Mouse (Mus musculus) heart, embryonic 12.5 days (tissue): Measurements from ENCODE around the gene Nrp1. TPM values are rescaled to one million over a fixed set of nuclear protein-coding genes. Genes with fewer than 3 reads are reported as not detected.
A peak's percentile ranks its signal among the peaks of the same experiment; 100 is the strongest.

ENCODE experiments used
- ATAC-seq: fragments of 200-750 bp; cut with Nextera tagmentation; 2 replicates; pipeline ENCODE4 v1.8.0; 2017; ENCODE audit warnings: moderate TSS enrichment, moderate library complexity; ENCODE audit not compliant: insufficient number of reproducible peaks, low FRiP score
- H3K27ac ChIP-seq: fragments of 300-500 bp; sonication (generic); 2 replicates; pipeline ENCODE4 v1.5.1; 2016; ENCODE audit warnings: mild to moderate bottlenecking, moderate library complexity; ENCODE audit not compliant: poor library complexity, severe bottlenecking
- H3K27me3 ChIP-seq: fragments of 300-500 bp; sonication (generic); replicated peaks from 2 replicates; pipeline ENCODE4 v1.6.1; 2016; ENCODE audit warnings: mild to moderate bottlenecking, moderate library complexity
- H3K36me3 ChIP-seq: fragments of 300-500 bp; sonication (generic); 2 replicates; pipeline ENCODE4 v1.6.1; 2016; ENCODE audit warnings: mild to moderate bottlenecking, moderate library complexity
- H3K4me1 ChIP-seq: fragments of 300-500 bp; sonication (generic); replicated peaks from 2 replicates; pipeline ENCODE4 v1.6.1; 2016; ENCODE audit warnings: mild to moderate bottlenecking
- H3K4me2 ChIP-seq: fragments of 300-500 bp; sonication (generic); 2 replicates; pipeline ENCODE4 v1.6.1; 2016; ENCODE audit warnings: mild to moderate bottlenecking, moderate library complexity
- H3K4me3 ChIP-seq: fragments of 300-500 bp; sonication (generic); 2 replicates; pipeline ENCODE4 v1.5.1; 2016; ENCODE audit warnings: mild to moderate bottlenecking
- H3K9ac ChIP-seq: fragments of 300-500 bp; sonication (generic); 2 replicates; pipeline ENCODE4 v1.6.1; 2016; ENCODE audit warnings: mild to moderate bottlenecking, moderate library complexity
- H3K9me3 ChIP-seq: fragments of 300-500 bp; sonication (generic); replicated peaks from 2 replicates; pipeline ENCODE4 v1.6.1; 2016; ENCODE audit warnings: mild to moderate bottlenecking, moderate library complexity
- WGBS: fragments of 180-500 bp; shearing (Covaris S2); methylation state at CpG from one replicate; pipeline ENCODE4 v1.1.7; 2016; 5-methylcytosine and 5-hydroxymethylcytosine counted together
- polyA plus RNA-seq: library from polyadenylated mRNA; unstranded; fragments of >200 nt; fragmentation: Nextera tagmentation; extraction: Ambion mirVana; gene quantifications from 2 replicates; pipeline ENCODE4 v1.2.1, GENCODE M21; 2016

Gene Nrp1
- 135 and 138 TPM in 2 replicates for polyA plus RNA-seq

- H3K9me3 ChIP-seq = no peaks in the 10 kb centered on the region
- H3K27me3 ChIP-seq = no peaks in the 10 kb centered on the region
- H3K4me2 ChIP-seq = peak within 1 kb of the TSS; percentile 83
- peak within 1 kb of the TSS; percentile 83 for H3K4me3 ChIP-seq
- H3K4me1 ChIP-seq = peaks cover 24% of the 10 kb centered on the region
- under 1% methylated on average over 21 of the region's 21 CpGs for WGBS
- ATAC-seq = peak; percentile 10; the same call in 1 of the 2 replicates
- peak within 1 kb of the TSS; percentile 97 for H3K27ac ChIP-seq
- peak within 1 kb of the TSS; percentile 94 for H3K9ac ChIP-seq
- no peaks in the 10 kb centered on the region; the same call in 1 of the 2 replicates for H3K36me3 ChIP-seq
Measured at GRCm38 (mm10) chr8:128358406-128358755, at the start of gene Nrp1. Gene Nrp1 (plus strand): TSS chr8:128358604.

- H3K9ac ChIP-seq = no peak overlapping the region
- H3K27ac ChIP-seq = no peak overlapping the region
- H3K4me1 ChIP-seq = no peaks in the 10 kb centered on the region
- 76% methylated on average over 2 of the region's 2 CpGs for WGBS
- H3K9me3 ChIP-seq = no peaks in the 10 kb centered on the region
- no peak for ATAC-seq
- H3K36me3 ChIP-seq = no peaks in the 10 kb centered on the region
- H3K27me3 ChIP-seq = no peaks in the 10 kb centered on the region
- no peak overlapping the region for H3K4me3 ChIP-seq
- H3K4me2 ChIP-seq = no peak overlapping the region
Measured at GRCm38 (mm10) chr8:128320797-128321196, 37.6 kb upstream of the Nrp1 start.

DNA sequence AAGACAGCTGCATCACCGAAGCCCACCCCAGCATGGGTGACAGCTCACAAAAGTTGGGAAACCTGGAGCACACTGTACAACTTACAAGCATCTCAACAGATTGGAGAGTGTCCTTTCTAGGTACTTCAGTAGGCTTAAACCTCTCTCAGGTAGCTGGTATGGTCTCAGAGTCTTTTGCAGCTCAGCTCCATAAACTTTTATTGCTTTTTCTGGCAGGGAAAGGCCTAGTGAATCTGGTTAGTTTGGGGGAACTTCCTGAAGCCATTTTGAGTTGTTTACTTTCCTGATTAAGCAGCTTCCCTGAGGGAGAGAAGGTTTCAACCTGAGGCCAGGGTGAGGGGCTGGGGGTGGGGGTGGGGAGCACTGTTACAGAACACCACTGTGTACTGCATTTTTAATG lies 31.1 kb upstream of the Nrp1 start:
- H3K4me1 ChIP-seq = peaks cover 9% of the 10 kb centered on the region; the same call in 1 of the 2 replicates
- no peak overlapping the region for H3K4me3 ChIP-seq
- no peaks in the 10 kb centered on the region for H3K9me3 ChIP-seq
- H3K4me2 ChIP-seq = no peak overlapping the region
- H3K27ac ChIP-seq = no peak overlapping the region
- 76% methylated on average over 1 of the region's 1 CpGs for WGBS
- H3K36me3 ChIP-seq = no peaks in the 10 kb centered on the region
- no peak overlapping the region for H3K9ac ChIP-seq
- H3K27me3 ChIP-seq = no peaks in the 10 kb centered on the region
- no peak for ATAC-seq

- no peak overlapping the region for H3K4me2 ChIP-seq
- no peak overlapping the region for H3K9ac ChIP-seq
- H3K36me3 ChIP-seq = no peaks in the 10 kb centered on the region
- H3K4me3 ChIP-seq = no peak overlapping the region
- no peak overlapping the region for H3K27ac ChIP-seq
- H3K27me3 ChIP-seq = no peaks in the 10 kb centered on the region
- peaks cover 9% of the 10 kb centered on the region; the same call in 1 of the 2 replicates for H3K4me1 ChIP-seq
- WGBS = 23% methylated on average over 2 of the region's 2 CpGs
- no peak for ATAC-seq
- H3K9me3 ChIP-seq = no peaks in the 10 kb centered on the region
Measured at GRCm38 (mm10) chr8:128327922-128328321, 30.5 kb upstream of the Nrp1 start.

- 89% methylated on average over 3 of the region's 3 CpGs for WGBS
- H3K27ac ChIP-seq = no peak overlapping the region
Measured at GRCm38 (mm10) chr8:128329502-128329901, 28.9 kb upstream of the Nrp1 start.

GRCm38 (mm10) chr8:128335976-128336375 lies 22.4 kb upstream of the Nrp1 start:
- no peak overlapping the region for H3K9ac ChIP-seq
- no peak for ATAC-seq
- no peaks in the 10 kb centered on the region for H3K36me3 ChIP-seq
- no peaks in the 10 kb centered on the region for H3K9me3 ChIP-seq
- peaks cover 10% of the 10 kb centered on the region for H3K4me1 ChIP-seq
- no peak overlapping the region for H3K4me3 ChIP-seq
- H3K27ac ChIP-seq = no peak overlapping the region
- 78% methylated on average over 3 of the region's 3 CpGs for WGBS
- no peaks in the 10 kb centered on the region for H3K27me3 ChIP-seq
- no peak overlapping the region for H3K4me2 ChIP-seq

More at GRCm38 (mm10) chr8:128329502-128329901, 28.9 kb upstream of the Nrp1 start:
- H3K4me2 ChIP-seq = no peak overlapping the region
- H3K4me3 ChIP-seq = no peak overlapping the region
- H3K9me3 ChIP-seq = no peaks in the 10 kb centered on the region
- no peak overlapping the region for H3K9ac ChIP-seq
- peaks cover 9% of the 10 kb centered on the region; the same call in 1 of the 2 replicates for H3K4me1 ChIP-seq
- no peak for ATAC-seq
- no peaks in the 10 kb centered on the region for H3K27me3 ChIP-seq
- H3K36me3 ChIP-seq = no peaks in the 10 kb centered on the region

GRCm38 (mm10) chr8:128338951-128339350 lies 19.5 kb upstream of the Nrp1 start:
- H3K4me1 ChIP-seq = peaks cover 10% of the 10 kb centered on the region
- H3K27me3 ChIP-seq = no peaks in the 10 kb centered on the region
- no peak overlapping the region for H3K4me2 ChIP-seq
- peak overlapping the region; percentile 57; the same call in 1 of the 2 replicates for H3K27ac ChIP-seq
- ATAC-seq = no peak
- H3K9ac ChIP-seq = no peak overlapping the region
- H3K9me3 ChIP-seq = no peaks in the 10 kb centered on the region
- H3K4me3 ChIP-seq = no peak overlapping the region
- H3K36me3 ChIP-seq = no peaks in the 10 kb centered on the region

- 38% methylated on average over 3 of the region's 3 CpGs for WGBS
- Histone ChIP-seq H3K27me3 (no peaks in the 10 kb centered on the region), H3K4me1 (peaks cover 10% of the 10 kb centered on the region), H3K4me2 (no peak overlapping the region), H3K27ac (peak overlapping the region; percentile 57), H3K9ac (no peak overlapping the region), H3K36me3 (no peaks in the 10 kb centered on the region), H3K4me3 (no peak overlapping the region), H3K9me3 (no peaks in the 10 kb centered on the region)
- ATAC-seq = no peak
Measured at GRCm38 (mm10) chr8:128339521-128339920, 18.9 kb upstream of the Nrp1 start.

GRCm38 (mm10) chr8:128350405-128350804 lies 8.0 kb upstream of the Nrp1 start:
- Histone ChIP-seq H3K36me3 (no peaks in the 10 kb centered on the region), H3K27ac (no peak overlapping the region), H3K4me3 (no peak overlapping the region), H3K4me1 (0 out of 2 replicates have a peak, but pooled peaks cover 3% of the 10 kb centered on the region), H3K27me3 (no peaks in the 10 kb centered on the region), H3K4me2 (no peak overlapping the region), H3K9me3 (no peaks in the 10 kb centered on the region), H3K9ac (no peak overlapping the region)
- no peak for ATAC-seq

- H3K4me2 ChIP-seq = no peak overlapping the region
- no peak for ATAC-seq
- no peak overlapping the region for H3K9ac ChIP-seq
- no peaks in the 10 kb centered on the region for H3K36me3 ChIP-seq
- no peaks in the 10 kb centered on the region for H3K9me3 ChIP-seq
- no peak overlapping the region for H3K27ac ChIP-seq
- H3K27me3 ChIP-seq = no peaks in the 10 kb centered on the region
- 0 out of 2 replicates have a peak, but pooled peaks cover 6% of the 10 kb centered on the region for H3K4me1 ChIP-seq
- no peak overlapping the region for H3K4me3 ChIP-seq
Measured at GRCm38 (mm10) chr8:128351211-128351610, 7.2 kb upstream of the Nrp1 start.

- H3K27ac ChIP-seq = no peak overlapping the region
- no peaks in the 10 kb centered on the region for H3K9me3 ChIP-seq
- 0 out of 2 replicates have a peak, but pooled peaks cover 11% of the 10 kb centered on the region for H3K4me1 ChIP-seq
- 81% methylated on average over 2 of the region's 2 CpGs for WGBS
- H3K9ac ChIP-seq = no peak overlapping the region
- no peak overlapping the region for H3K4me3 ChIP-seq
- H3K36me3 ChIP-seq = no peaks in the 10 kb centered on the region
- H3K4me2 ChIP-seq = no peak overlapping the region
- no peak for ATAC-seq
- no peaks in the 10 kb centered on the region for H3K27me3 ChIP-seq
Measured at GRCm38 (mm10) chr8:128352821-128353220, 5.6 kb upstream of the Nrp1 start.

- no peak for ATAC-seq
- Histone ChIP-seq H3K36me3 (no peaks in the 10 kb centered on the region), H3K4me3 (no peak overlapping the region), H3K27me3 (no peaks in the 10 kb centered on the region), H3K9ac (no peak overlapping the region), H3K27ac (no peak overlapping the region), H3K9me3 (no peaks in the 10 kb centered on the region), H3K4me1 (0 out of 2 replicates have a peak, but pooled peaks cover 11% of the 10 kb centered on the region), H3K4me2 (no peak overlapping the region)
- 43% methylated on average over 1 of the region's 1 CpGs for WGBS
Measured at GRCm38 (mm10) chr8:128353999-128354398, 4.4 kb upstream of the Nrp1 start.
